Mouse (Mus musculus) testis, postnatal 10 days (tissue): ENCODE data around the gene Terf2ip.

Experiments used
- DNase-seq: peaks from one replicate; pipeline ENCODE4 v3.0.0; 2021; ENCODE audit warnings: low spot score

Gene Terf2ip

GRCm38 (mm10) chr8:112010997-112011815 is at the start of gene Terf2ip, which contains the start of gene Kars:
Terf2ip (plus strand) TSS chr8:112011398.
Kars (minus strand) TSS chr8:112011323.
- peak; percentile 94 for DNase-seq

- DNase-seq: no peak
Observed at GRCm38 (mm10) chr8:111962589-111962988, 48.6 kb upstream of the Terf2ip start.

GRCm38 (mm10) chr8:111963091-111963490 is 48.1 kb upstream of the Terf2ip start:
- peak; percentile 60 for DNase-seq

GRCm38 (mm10) chr8:111963546-111963945 is 47.7 kb upstream of the Terf2ip start:
- no peak for DNase-seq

GRCm38 (mm10) chr8:111964351-111964750 is 46.8 kb upstream of the Terf2ip start:
- DNase-seq: no peak

GRCm38 (mm10) chr8:111964849-111965561 is 46.2 kb upstream of the Terf2ip start:
- no peak for DNase-seq

GRCm38 (mm10) chr8:111967246-111967870 is 43.8 kb upstream of the Terf2ip start:
- no peak for DNase-seq

GRCm38 (mm10) chr8:111968541-111968940 is 42.7 kb upstream of the Terf2ip start:
- no peak for DNase-seq

GRCm38 (mm10) chr8:111968991-111969390 is 42.2 kb upstream of the Terf2ip start:
- no peak for DNase-seq

- no peak for DNase-seq
Observed at GRCm38 (mm10) chr8:111974138-111974537, 37.1 kb upstream of the Terf2ip start.

- no peak for DNase-seq
Observed at GRCm38 (mm10) chr8:111975706-111976105, 35.5 kb upstream of the Terf2ip start.

- DNase-seq: no peak
Observed at GRCm38 (mm10) chr8:111976326-111976725, 34.9 kb upstream of the Terf2ip start.

GRCm38 (mm10) chr8:111978147-111978546 is 33.1 kb upstream of the Terf2ip start:
- no peak for DNase-seq

GRCm38 (mm10) chr8:111982116-111982515 is 29.1 kb upstream of the Terf2ip start:
- no peak for DNase-seq

- peak; percentile 66 for DNase-seq
Observed at GRCm38 (mm10) chr8:111984511-111984910, 26.7 kb upstream of the Terf2ip start.

GRCm38 (mm10) chr8:111989911-111990310 is 21.3 kb upstream of the Terf2ip start:
- peak; percentile 91 for DNase-seq

GRCm38 (mm10) chr8:111991278-111991677 is 19.9 kb upstream of the Terf2ip start:
- DNase-seq: no peak

- DNase-seq: peak; percentile 88
Observed at GRCm38 (mm10) chr8:111992013-111992702, 19.0 kb upstream of the Terf2ip start, which contains the start of gene Adat1. Adat1 (minus strand) TSS chr8:111992302.

GRCm38 (mm10) chr8:111992703-111993039 is 18.5 kb upstream of the Terf2ip start:
- DNase-seq: no peak

- DNase-seq: no peak
Observed at GRCm38 (mm10) chr8:112004754-112005153, 6.4 kb upstream of the Terf2ip start.

- DNase-seq: no peak
Observed at GRCm38 (mm10) chr8:112005601-112006000, 5.6 kb upstream of the Terf2ip start.

- no peak for DNase-seq
Observed at GRCm38 (mm10) chr8:112007669-112008068, 3.5 kb upstream of the Terf2ip start.
